Mouse (Mus musculus) lung, embryonic 14.5 days (tissue): ENCODE data around the gene Lmna. TPM values are rescaled to one million over a fixed set of nuclear protein-coding genes. Genes with fewer than 3 reads are reported as not detected.
A peak's percentile ranks its signal among the peaks of the same experiment; 100 is the strongest.

Source experiments
- ATAC-seq: fragments of 200-750 bp; cut with Nextera tagmentation; 2 replicates; pipeline ENCODE4 v1.8.0; 2017; ENCODE audit warnings: mild to moderate bottlenecking, moderate TSS enrichment, moderate library complexity; ENCODE audit not compliant: insufficient read depth
- DNase-seq: peaks from one replicate; pipeline ENCODE4 v3.0.0-alpha.2; 2015
- H3K27ac ChIP-seq: fragments of 300-500 bp; sonication (generic); 2 replicates; pipeline ENCODE4 v1.5.1; 2014; ENCODE audit warnings: low read depth, mild to moderate bottlenecking, moderate library complexity
- H3K27me3 ChIP-seq: fragments of 300-500 bp; sonication (generic); 2 replicates; pipeline ENCODE4 v1.6.1; 2014; ENCODE audit warnings: low read length, control low read depth; ENCODE audit not compliant: insufficient read depth
- H3K36me3 ChIP-seq: fragments of 300-500 bp; sonication (generic); 2 replicates; pipeline ENCODE4 v1.6.1; 2014; ENCODE audit warnings: control low read depth; ENCODE audit not compliant: insufficient read depth
- H3K4me1 ChIP-seq: fragments of 300-500 bp; sonication (generic); 2 replicates; pipeline ENCODE4 v1.6.1; 2014; ENCODE audit warnings: antibody characterized with exemption, control low read depth; ENCODE audit not compliant: insufficient read depth
- H3K4me2 ChIP-seq: fragments of 300-500 bp; sonication (generic); 2 replicates; pipeline ENCODE4 v1.6.1; 2014; ENCODE audit warnings: mild to moderate bottlenecking
- H3K4me3 ChIP-seq: fragments of 300-500 bp; sonication (generic); 2 replicates; pipeline ENCODE4 v1.5.1; 2014; ENCODE audit warnings: low read depth, low read length
- H3K9ac ChIP-seq: fragments of 300-500 bp; sonication (generic); 2 replicates; pipeline ENCODE4 v1.6.1; 2014
- H3K9me3 ChIP-seq: fragments of 300-500 bp; sonication (generic); 2 replicates; pipeline ENCODE4 v1.6.1; 2016; ENCODE audit warnings: low read depth, low read length, control low read depth
- CTCF ChIP-seq: IDR thresholded peaks from 2 replicates; pipeline ENCODE4 v1.5.1; 2016; ENCODE audit warnings: antibody characterized with exemption, low read depth
- WGBS: fragments of 180-500 bp; shearing (Covaris S2); extraction: QIAGEN DNeasy Blood & Tissue Kit; methylation state at CpG from one replicate; pipeline ENCODE4 v1.1.7; 2014; 5-methylcytosine and 5-hydroxymethylcytosine counted together
- polyA plus RNA-seq: library from polyadenylated mRNA; unstranded; fragments of >200 nt; fragmentation: Nextera tagmentation; extraction: Ambion mirVana; gene quantifications from 2 replicates; pipeline ENCODE4 v1.2.1, GENCODE M21; 2014

Lmna gene
- polyA plus RNA-seq, 1 experiment from 2014 or later, result 70.0 TPM

DNA sequence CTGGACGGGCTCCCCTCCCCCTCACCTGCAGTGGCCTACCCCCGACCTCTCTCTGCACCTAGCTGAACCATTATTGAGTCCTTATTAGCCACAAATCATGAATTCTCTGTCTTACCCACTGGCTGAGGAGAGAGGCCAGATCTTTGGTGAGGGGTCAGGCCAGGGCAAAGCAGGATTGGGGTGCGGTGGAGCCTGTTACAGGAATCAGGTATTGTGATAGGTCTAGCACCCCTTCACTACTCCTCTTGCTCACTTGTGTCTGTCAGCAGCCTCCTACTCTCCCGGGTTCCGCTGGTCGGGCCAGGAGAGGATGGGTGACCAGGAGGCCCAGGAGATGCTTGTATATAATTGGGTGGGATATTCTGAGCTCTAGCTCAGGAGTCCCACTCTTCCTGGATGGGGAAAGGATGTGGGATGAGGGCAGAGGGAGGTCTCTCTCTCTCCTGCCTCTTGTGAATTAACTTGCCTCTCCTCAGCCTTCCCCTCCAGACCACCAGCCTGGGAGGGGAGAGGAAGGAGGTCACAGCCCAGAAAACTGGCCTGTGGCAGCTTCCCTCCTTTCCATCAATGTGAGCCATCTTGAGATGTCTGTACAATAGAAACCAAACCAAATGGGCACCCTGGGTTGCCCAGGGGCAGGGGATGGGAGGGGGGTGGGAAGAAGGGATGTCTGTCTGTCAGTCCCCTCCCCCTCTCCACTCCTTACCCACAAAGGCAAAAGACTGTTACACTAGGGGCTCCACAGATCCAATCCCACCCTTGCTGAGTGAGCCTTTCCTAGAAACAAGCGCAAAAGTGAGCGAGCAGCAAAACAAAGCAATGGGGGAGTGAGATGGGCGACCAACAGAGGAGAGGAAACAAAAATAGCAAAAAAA lies 28.8 kb upstream of the Lmna start:
- no peak for DNase-seq
- no peak overlapping the region for H3K4me3 ChIP-seq
- no peak for ATAC-seq
- no peak overlapping the region for H3K9ac ChIP-seq
- 56% methylated on average over 9 of the region's 9 CpGs for WGBS
- H3K4me2 ChIP-seq, result no peak overlapping the region
- no peak for TF ChIP-seq CTCF
- peaks cover 63% of the 10 kb centered on the region for H3K36me3 ChIP-seq
- H3K4me1 ChIP-seq, result peaks cover 26% of the 10 kb centered on the region
- no peak overlapping the region for H3K27ac ChIP-seq
- H3K9me3 ChIP-seq, result no peaks in the 10 kb centered on the region
- H3K27me3 ChIP-seq, result no peaks in the 10 kb centered on the region

DNA sequence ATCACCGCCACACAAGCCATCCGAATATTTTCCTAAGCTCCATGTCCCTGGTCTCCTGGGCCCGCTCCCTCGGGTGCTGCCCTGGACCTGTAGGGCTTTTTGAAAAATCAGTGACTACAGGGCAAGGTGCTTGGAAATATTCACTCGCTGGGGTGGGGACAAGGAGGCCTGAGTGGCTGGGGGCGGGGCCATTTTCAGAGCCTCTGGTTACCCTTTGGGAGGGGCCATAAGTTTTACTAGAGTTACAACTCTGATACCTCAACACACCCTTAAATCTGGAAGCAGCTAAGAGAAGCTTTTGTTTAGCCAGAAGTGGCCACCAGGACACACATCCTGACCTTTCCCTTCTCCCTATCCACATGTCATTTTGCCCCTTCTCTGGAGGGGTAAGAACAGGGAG lies 27.4 kb upstream of the Lmna start:
- Histone ChIP-seq H3K36me3 (peaks cover 60% of the 10 kb centered on the region), H3K27me3 (no peaks in the 10 kb centered on the region), H3K9ac (peak overlapping the region; percentile 99; the same call in 1 of the 2 replicates), H3K27ac (peak overlapping the region; percentile 69; the same call in 1 of the 2 replicates), H3K9me3 (no peaks in the 10 kb centered on the region), H3K4me3 (peak overlapping the region; percentile 90), H3K4me2 (peak overlapping the region; percentile 86), H3K4me1 (peaks cover 26% of the 10 kb centered on the region)
- no peak for DNase-seq
- ATAC-seq, result no peak
- WGBS, result 60% methylated on average over 6 of the region's 6 CpGs
- TF ChIP-seq CTCF, result no peak

DNA sequence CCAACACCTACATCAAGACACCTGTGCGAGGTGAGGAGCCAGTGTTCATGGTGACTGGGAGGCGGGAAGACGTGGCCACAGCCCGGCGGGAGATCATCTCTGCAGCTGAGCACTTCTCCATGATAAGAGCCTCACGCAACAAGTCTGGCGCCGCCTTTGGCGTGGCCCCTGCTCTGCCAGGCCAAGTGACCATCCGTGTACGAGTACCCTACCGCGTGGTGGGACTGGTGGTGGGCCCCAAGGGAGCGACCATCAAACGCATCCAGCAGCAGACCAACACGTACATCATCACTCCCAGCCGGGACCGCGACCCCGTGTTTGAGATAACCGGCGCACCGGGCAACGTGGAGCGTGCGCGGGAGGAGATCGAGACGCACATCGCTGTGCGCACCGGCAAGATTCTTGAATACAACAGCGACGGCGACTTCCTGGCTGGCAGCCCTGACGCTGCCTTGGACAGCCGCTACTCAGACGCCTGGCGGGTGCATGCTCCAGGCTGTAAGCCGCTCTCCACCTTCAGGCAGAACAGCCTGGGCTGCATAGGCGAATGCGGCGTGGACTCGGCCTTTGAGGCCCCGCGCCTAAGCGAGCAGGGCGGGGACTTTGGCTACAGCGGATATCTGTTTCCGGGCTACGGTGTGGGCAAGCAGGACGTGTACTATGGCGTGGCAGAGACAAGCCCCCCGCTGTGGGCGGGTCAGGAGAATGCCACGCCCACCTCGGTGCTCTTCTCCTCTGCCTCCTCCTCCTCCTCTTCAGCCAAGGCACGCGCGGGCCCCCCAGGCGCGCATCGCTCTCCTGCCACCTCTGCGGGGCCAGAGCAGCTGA lies 26.6 kb upstream of the Lmna start:
- peak; percentile 47 for ATAC-seq
- WGBS, result 3% methylated on average over 63 of the region's 64 CpGs
- H3K4me2 ChIP-seq, result peak overlapping the region; percentile 86
- DNase-seq, result peak; percentile 91
- peak overlapping the region; percentile 69 for H3K27ac ChIP-seq
- no peak; the same call in 1 of the 2 replicates for TF ChIP-seq CTCF
- H3K9me3 ChIP-seq, result no peaks in the 10 kb centered on the region
- H3K9ac ChIP-seq, result peak overlapping the region; percentile 99
- peak overlapping the region; percentile 90 for H3K4me3 ChIP-seq
- peaks cover 57% of the 10 kb centered on the region for H3K36me3 ChIP-seq
- H3K27me3 ChIP-seq, result no peaks in the 10 kb centered on the region
- peaks cover 26% of the 10 kb centered on the region for H3K4me1 ChIP-seq

DNA sequence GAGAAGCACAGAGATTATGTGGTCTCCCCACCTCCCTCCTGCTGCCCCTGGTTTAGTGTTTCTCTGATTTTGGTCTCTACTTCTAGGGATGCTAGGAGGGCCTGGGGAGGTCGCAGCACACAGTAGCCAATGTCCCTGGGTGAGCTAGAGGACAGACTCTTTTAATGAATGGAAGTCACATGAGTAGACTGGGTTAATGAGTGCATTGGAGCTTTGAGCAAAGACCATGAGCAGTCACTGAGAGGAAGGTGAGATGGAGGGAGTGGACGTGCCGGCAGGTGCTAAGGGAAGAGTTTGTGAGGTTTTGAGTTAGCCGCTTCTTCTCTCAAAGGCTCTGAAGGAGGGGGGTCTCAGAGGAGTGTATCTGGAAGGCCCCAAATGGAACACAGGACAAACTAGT lies 25.8 kb upstream of the Lmna start:
- peak overlapping the region; percentile 86 for H3K4me2 ChIP-seq
- H3K27me3 ChIP-seq, result no peaks in the 10 kb centered on the region
- DNase-seq, result no peak
- peak overlapping the region; percentile 69; the same call in 1 of the 2 replicates for H3K27ac ChIP-seq
- 43% methylated on average over 4 of the region's 4 CpGs for WGBS
- no peaks in the 10 kb centered on the region for H3K9me3 ChIP-seq
- peaks cover 51% of the 10 kb centered on the region for H3K36me3 ChIP-seq
- TF ChIP-seq CTCF, result no peak
- ATAC-seq, result no peak
- H3K4me1 ChIP-seq, result peaks cover 26% of the 10 kb centered on the region
- peak overlapping the region; percentile 90 for H3K4me3 ChIP-seq
- peak overlapping the region; percentile 99 for H3K9ac ChIP-seq

DNA sequence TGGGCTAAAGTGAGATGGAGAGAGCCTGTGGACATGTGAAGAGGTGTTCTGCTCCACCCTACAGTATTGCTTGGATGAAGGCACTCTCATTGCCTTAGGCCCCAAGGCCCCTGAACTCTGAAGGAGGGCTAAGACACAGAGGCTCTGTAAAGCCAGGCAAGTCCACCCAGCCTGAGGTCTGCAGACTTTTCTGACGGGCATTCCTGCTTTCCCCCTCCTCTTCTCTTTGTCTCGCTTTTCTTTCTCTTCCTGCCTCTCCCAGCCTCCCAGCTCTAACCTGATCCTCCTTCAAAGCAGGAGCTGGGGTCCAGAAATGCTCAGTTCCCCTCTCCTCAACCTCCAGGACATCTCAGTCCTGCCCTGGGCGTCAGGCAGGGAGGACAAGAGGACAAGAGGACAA lies 25.2 kb upstream of the Lmna start:
- WGBS, result 16% methylated on average over 3 of the region's 3 CpGs
- Histone ChIP-seq H3K4me3 (peak overlapping the region; percentile 90), H3K27ac (peak overlapping the region; percentile 16; the same call in 1 of the 2 replicates), H3K9me3 (no peaks in the 10 kb centered on the region), H3K27me3 (no peaks in the 10 kb centered on the region), H3K9ac (peak overlapping the region; percentile 99), H3K4me2 (peak overlapping the region; percentile 86), H3K36me3 (peaks cover 45% of the 10 kb centered on the region), H3K4me1 (peaks cover 28% of the 10 kb centered on the region)
- no peak for DNase-seq
- no peak for TF ChIP-seq CTCF
- ATAC-seq, result no peak

DNA sequence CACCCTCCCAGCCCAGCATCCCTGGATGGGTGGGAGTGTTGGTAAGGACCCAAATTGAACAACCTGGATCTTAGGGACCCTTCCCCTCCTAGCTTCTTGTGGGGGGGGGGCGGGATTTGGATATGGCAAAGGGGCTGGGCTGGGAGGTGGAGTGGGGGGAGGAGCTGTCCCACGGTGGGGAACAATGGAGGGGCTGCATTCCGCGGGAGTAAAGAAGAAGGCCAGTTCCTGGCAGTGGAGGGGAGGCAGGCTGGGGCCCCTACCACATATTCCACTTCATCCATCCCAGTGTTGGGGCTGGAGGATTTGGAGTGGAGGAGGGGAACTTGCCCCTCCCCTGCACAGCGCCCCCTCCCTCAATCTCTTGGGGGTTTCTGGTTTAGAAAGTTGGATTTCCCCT lies 23.9 kb upstream of the Lmna start:
- H3K27me3 ChIP-seq, result no peaks in the 10 kb centered on the region
- ATAC-seq, result no peak
- WGBS, result 4% methylated on average over 5 of the region's 5 CpGs

More for the DNA sequence above, 23.9 kb upstream of the Lmna start:
- DNase-seq, result no peak
- H3K27ac ChIP-seq, result peak overlapping the region; percentile 98
- H3K9ac ChIP-seq, result peak overlapping the region; percentile 99
- peaks cover 36% of the 10 kb centered on the region for H3K36me3 ChIP-seq
- H3K4me2 ChIP-seq, result peak overlapping the region; percentile 86
- H3K4me3 ChIP-seq, result peak overlapping the region; percentile 90
- no peak for TF ChIP-seq CTCF
- H3K9me3 ChIP-seq, result no peaks in the 10 kb centered on the region
- H3K4me1 ChIP-seq, result peaks cover 35% of the 10 kb centered on the region
